Mouse (Mus musculus) CD4-positive helper T cell, adult 2 months (primary cell): ENCODE data around the gene Dnmt3c.
"Not testable (repeated sequence)": the region's sequence is repeated elsewhere in the genome, so short reads cannot be mapped to it uniquely, and the experiment has no call there.

ENCODE experiments used
- DNase-seq: peaks from one replicate; pipeline ENCODE4 v3.0.0-alpha.2; 2012; ENCODE audit warnings: low read depth, missing footprints, low spot score

Dnmt3c gene

DNA sequence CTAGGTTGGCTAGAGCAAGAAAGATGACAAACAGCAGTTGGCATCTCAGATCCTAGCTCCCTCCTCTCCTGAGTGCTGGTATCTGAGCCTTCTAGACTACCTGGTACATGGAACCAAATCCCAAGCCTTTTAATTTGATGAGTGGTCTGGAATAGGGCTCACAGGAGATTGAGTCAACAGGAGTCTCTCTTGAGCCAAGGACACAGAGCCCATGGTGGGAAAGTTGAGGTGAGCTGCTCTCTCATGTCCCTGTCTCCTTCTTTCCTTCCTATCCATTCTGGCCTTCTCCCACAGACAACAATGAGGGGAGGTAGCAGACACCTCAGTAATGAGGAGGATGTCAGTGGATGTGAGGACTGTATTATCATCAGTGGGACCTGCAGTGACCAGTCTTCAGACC is at the start of gene Dnmt3c:
Gene Dnmt3c, plus strand, starts transcription at position 301 of the 400 bp plus-strand sequence.
- no peak for DNase-seq

DNA sequence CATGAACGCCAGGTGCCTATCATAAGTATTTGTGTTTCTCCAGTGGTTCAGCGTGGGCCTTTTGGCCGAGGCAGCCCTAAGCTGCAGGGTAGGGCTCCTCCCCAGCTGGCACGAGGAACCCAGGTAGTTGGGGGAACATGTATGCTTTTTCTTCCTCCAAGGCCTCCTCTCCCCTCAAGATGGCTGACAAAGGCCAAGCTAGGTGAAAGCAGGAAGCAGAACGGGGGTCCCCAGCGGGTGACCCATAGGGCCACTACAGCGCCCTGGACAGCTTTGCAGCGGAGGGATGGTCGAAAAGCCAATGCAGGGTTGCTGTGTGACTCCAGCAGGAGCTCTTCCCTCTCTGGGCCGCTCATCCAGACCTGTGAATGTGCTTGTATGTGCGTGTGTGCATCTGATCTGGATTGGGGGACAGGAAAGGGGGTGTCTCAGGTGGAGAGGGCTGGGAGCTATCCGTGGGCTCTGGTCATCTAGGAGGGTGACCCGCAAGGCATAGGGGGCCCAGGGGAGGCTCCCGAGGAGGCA is 47.6 kb upstream of the Dnmt3c start:
- DNase-seq: no peak

DNA sequence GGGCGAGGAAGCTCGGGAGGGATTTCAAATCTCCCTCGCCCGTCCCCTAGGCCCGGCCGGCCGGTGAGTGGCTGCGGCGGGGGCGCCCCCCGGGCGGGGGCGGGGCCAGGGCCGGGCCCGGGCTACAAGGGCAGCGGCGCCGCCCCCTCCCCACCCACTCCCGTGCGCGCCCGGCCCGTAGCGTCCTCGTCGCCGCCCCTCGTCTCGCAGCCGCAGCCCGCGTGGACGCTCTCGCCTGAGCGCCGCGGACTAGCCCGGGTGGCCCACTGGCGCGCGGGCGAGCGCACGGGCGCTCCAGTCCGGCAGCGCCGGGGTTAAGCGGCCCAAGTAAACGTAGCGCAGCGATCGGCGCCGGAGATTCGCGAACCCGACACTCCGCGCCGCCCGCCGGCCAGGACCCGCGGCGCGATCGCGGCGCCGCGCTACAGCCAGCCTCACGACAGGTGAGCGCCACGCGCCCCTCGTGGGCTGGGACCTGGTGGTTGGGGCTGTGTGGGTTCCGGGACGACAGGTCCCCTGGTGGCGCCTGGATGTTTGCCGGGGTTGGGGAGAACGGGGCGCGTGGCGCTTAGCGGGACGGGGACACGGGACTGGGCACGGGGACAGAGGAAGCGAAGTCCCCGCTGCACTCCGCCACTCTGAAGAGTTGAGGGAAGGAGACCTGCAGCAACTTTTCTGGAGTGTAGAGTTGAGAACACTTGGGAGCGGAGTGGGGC is 47.0 kb upstream of the Dnmt3c start, which contains the start of gene Dnmt3b:
Gene Dnmt3b, plus strand, starts transcription at position 153 of the 716 bp plus-strand sequence.
- peak; percentile 62 for DNase-seq

DNA sequence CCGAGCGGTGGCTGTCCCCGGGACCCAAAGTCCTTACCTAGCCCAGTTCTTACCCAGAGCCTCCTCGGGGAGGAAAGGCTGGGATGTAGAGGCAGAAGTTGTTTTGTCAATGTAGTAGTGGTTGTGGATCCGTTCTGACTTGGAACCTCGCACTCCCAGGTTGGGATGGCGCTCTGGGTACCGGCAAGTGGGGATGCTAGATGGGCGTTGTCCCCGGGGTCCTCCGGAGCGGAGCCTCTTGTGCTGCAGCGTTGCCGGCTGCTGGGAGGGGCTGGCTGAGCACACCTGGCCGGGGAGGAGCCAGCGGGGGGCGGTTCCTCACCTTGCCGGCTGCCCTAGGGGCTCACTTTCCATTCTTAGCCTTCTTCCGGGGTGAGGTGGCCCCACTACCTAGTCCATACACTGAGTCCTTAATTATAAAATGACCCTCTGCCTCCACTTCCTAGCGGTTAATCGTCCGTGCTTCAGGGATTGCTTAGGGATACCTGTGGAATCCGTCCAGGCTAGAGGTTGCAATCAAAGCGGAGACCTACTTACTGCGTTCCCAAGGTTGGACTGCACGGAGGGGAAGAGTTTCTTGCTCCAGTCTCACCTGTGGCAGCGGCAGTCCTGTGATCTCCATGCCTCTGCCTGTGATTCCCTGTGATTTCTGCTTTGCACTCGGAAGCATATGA is 46.3 kb upstream of the Dnmt3c start:
- peak; percentile 31 for DNase-seq

DNA sequence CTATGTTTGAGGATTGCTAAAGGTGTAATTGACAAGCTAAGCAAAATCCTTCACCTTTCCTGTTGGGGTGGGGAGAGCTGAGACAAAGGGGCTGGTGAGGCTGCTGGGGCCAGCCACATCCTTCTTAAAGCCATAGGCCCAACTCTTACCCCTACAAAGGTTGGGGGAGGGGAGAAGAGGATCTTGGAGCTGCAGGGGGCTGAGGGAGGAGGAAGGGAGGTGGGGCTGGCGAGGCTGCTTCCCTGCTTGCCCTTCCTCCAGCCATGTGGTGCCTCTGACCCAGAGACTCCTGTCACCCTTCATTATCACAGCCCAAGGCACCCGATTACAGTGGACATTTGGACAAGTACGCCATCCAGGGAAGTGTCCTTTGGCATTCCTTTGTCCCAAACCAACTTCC is 44.8 kb upstream of the Dnmt3c start:
- DNase-seq: no peak

DNA sequence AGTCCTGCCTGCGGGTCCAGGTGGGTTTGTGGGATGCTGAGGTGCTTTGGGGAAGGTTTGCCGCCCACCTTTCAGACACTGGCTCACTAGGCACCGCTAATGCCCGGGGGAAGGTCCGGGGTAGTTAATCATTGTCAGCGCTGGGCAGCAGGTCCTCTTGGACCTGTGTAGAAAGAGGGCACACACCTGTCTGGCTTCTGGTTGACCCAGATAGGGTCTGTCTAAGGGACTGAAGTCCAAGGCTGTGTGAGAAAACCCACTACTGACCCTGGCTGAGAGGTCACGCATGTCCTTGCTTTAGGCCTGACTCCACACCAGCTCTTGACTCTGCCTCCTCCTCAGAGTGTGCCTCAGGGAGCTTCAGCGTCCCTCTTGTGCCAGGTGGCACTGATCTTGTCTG is 38.8 kb upstream of the Dnmt3c start:
- DNase-seq: not testable (repeated sequence)

DNA sequence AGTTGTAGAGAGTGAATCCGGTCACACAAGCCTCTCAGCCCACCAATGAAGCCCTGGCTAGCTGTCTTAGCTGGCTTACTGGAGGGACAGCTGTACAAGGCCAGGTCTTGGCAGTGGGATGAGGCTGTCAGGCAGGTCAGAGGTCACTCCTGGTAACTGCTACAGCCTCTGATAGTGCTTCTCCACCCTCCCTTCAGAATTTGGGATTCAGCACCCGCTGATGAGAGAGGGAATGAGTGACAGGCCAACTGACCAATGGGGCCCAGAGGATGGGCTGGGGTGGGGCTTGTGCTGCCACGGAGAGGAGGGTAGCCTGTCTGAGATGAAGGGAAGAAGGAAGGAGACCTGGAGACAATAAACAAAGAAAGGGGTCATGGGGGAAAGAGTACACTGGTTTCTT is 35.8 kb upstream of the Dnmt3c start:
- DNase-seq: no peak

DNA sequence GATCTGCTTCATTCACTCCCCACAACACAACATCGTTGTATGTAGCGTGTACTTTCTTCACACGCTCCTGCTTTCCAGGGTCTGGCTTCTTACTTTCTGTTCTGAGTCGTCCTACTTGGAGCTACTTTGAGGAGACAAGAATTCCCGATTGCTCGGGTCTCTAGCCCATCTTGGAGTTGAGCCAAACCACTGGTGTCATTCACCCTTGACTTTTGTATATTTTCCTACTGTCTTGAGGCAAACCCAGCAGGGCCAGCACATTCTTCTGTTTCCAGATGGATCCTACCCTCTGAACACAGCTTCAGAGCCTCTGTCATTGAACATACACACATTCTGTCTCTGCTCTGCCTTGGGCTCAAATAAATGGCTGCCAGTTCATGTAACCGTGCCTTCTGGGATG is 31.1 kb upstream of the Dnmt3c start:
- no peak for DNase-seq

DNA sequence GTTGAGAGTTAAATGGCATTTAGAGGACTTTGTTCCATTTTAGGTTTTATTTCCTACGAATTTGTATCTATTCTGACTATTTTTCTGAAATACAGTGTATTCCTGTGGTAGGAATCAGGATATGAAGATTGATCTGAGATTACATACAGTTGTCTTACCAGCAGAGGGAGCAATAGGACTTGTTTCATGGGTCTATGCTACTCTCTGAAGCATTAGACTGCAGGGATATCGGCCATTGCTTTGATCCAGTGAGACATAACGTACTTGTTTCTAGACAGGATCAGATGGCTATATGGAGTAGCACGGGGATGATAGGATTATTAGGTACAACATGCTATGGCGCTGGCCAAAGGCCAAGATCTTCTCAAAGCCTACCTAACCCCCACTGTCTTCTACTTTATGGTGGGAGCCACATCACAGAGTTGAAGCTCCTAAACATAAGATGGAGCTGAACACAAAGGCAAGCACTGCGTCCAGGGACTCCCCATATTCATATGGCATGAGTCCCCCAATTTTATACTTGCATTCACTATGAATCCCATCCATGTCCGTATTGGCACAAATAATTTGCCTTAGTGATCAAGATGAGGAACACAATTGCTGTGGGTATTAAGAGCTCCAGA is 27.6 kb upstream of the Dnmt3c start:
- peak; percentile 28 for DNase-seq

DNA sequence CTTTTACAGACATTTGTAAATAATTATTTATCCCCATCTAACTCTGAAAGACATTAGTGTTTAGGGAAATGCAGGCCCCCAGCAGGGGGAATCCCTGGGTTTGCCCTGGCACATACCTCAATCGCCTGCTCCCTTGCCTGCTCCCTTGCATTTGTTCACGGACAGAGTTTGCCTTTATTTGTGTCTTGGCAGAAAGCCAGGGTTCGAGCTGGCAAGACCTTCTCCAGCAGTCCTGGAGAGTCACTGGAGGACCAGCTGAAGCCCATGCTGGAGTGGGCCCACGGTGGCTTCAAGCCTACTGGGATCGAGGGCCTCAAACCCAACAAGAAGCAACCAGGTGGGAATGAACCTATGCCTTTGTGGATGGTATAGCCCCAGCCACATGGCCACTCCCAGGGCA is 26.3 kb upstream of the Dnmt3c start:
- DNase-seq: no peak

DNA sequence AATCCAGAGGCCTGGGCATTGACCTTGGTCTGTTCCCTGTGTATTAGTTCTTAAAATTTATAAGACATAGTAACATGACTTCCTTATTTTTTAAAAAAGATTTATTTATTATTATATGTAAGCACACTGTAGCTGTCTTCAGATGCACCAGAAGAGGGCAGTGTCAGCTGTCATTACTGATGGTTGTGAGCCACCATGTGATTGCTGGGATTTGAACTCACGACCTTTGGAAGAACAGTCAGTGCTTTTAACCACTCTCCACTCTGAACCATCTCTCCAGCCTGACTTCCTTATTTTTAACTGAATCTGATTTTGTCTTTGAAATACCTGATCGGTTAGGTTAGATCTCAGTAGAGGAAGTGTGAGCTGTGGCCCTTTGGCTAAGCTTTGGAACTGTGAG is 23.8 kb upstream of the Dnmt3c start:
- DNase-seq: no peak

DNA sequence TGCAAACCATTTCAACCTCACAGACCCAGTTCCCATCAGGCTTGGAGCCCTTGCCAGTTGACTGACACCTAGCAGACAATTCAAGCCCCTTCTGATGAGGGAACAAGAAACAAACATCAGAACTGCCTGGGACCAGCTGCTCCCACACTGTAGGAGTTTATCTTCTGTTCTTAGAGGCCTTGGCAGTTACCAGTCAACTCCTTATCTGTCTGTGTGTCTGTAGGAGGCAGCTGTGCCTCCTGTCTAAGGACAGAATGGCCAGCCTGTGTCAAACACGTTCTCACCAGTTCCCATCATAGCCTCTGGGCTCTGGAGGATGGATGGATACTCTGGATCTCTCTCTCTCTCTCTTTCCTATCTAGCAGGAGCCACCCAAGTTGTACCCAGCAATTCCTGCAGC is 21.1 kb upstream of the Dnmt3c start:
- not testable (repeated sequence) for DNase-seq

DNA sequence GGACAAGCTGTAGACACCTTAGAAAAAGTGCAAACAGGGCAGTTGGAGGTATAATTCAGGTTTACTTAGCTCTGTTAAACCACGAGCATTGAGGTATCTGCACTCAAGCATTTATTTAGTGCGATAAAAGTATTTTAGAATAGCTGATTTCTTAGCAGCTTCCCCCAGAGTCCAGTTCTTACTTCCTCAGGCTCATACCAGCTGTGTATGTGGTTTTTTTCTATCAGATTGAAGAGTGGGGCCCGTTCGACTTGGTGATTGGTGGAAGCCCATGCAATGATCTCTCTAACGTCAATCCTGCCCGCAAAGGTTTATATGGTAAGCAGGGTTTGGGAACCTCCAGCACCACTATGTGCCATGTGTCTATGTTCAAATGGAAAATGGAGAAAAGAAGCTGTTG is 19.5 kb upstream of the Dnmt3c start:
- DNase-seq: no peak

DNA sequence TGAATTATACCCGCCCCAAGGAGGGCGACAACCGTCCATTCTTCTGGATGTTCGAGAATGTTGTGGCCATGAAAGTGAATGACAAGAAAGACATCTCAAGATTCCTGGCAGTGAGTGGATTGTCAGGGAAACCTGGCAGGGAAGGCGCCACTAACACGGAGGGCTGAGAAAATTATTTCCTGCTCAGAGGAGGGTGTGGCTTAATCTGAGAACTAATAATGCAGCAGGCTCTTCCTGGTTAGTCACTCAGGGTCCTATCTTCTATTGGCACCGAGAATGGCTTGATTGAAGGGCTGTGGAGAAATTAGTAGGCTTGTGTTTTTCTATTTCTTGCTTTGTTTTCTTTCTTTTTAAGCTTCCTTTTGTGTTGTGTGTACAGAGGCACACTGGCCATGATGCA is 18.9 kb upstream of the Dnmt3c start:
- DNase-seq: no peak

DNA sequence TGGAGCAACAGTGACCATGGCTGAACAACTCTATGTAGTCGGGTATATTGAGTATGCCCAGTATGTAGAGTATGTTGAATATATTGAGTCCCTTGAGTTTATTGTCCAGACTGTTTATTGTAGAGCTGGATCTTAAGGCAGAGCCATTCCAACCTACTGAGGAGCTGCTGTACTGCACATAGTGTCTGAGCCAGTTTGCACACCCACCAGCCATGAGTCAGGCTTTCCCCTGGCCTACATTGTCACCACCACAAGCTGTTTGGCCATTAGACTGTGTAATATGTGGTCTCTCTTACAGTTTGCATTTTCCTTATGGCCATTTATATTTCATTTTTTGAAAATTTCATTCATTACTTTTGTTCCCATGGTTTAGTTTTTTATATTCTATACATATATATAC is 16.5 kb upstream of the Dnmt3c start:
- no peak for DNase-seq

DNA sequence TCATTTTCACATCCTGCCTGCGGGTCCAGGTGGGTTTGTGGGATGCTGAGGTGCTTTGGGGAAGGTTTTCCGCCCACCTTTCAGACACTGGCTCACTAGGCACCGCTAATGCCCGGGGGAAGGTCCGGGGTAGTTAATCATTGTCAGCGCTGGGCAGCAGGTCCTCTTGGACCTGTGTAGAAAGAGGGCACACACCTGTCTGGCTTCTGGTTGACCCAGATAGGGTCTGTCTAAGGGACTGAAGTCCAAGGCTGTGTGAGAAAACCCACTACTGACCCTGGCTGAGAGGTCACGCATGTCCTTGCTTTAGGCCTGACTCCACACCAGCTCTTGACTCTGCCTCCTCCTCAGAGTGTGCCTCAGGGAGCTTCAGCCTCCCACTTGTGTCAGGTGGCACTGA is 3.0 kb upstream of the Dnmt3c start:
- not testable (repeated sequence) for DNase-seq

DNA sequence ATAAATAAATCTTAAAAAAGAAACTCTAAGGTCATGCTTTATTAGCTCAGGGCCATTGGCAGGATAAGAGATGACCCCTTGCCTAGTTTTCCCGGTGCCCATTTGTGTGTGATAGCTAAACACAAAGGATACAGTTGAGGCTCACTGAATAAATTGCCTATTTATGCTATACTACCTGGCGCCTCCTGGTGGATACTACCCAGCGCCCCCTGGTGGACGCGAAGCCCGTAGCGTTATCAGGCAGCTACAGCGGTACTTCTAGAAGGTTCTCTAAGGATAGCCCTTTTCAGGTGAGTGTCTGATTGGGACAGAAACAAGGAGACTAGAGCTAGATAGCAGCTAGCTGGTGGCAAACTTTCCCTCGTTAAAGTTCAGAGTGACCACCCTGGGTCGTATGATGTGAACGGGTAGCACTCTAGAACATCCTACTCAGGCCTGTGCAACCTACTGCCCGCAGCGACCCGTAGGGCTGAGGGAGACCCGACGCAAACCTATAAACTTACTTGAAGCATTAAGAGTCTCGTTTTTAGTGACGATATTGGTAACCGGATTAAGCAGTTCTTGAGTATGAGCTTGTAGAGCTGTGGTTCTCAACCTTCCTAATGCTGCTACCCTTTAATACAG is 1.9 kb upstream of the Dnmt3c start:
- peak; percentile 68 for DNase-seq

DNA sequence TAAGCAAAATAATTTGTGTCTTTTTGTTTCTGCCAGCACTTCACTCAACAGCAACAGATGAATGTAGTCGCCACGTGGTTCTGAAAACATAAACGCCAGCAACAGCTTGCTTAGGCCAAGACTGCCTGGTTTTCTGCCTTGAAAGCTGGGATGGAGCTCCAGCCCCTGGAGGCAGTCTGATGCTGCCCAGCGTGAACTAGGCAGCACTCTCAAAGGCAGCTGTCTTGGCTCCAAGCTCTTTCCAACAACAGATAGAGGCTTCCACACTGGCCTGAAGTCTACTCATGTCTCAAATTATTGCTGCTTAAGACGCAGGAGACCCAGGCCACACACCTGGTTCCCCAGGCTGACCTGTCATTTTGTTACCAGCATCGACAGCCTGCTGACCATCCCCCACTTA is 6.9 kb downstream of the Dnmt3c start:
- no peak for DNase-seq

DNA sequence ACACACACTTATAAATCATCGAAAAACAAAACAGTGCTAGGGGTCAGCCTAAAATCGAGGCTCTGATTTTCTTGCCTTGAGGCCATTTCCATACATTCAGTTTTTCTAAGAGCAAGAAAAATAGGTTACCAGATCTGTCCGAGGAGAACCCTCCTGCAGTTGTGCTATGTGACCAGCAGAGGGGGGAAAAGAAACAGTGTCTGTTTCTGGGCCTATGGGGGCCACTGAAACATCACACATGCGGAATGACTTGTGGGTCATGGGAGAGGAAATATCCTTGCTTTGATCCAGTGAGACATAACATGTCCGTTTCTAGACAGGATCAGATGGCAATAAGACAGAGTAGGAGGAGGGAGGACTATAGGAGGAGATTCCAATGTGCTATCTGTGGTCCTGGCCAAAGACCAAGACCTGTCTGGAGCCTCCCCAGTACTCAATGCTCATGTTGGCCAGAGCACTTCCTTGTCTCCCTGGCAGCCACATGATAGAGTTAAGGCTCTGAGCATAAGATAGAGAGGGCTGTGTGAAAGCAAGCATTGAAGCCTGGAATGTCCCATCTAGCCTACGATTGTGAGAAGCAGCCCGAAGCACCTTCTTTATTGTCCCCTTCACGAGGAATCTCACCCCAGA is 14.4 kb downstream of the Dnmt3c start:
- DNase-seq: peak; percentile 29

DNA sequence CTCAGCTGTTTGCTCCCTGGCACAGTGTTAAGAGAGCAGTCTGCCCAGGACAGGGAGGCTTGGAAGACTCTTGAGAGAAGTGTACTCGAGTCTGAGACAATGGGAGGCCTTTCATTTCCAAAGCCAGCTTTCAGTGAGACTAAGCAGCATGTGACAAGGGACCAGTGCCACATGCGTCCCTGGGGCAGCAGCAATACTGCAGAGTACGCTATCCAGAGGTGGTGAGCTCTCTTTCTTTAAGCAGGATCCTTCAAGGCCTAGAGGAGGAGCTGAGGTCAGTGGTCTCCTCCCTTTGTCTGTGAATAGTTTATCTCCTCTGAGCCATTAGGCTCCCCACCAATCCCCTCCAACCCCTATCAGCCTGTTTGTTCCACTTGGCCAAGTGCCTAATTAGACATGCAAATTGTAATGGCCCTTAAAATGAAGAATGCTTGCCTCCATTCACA is 16.2 kb downstream of the Dnmt3c start:
- DNase-seq: no peak

DNA sequence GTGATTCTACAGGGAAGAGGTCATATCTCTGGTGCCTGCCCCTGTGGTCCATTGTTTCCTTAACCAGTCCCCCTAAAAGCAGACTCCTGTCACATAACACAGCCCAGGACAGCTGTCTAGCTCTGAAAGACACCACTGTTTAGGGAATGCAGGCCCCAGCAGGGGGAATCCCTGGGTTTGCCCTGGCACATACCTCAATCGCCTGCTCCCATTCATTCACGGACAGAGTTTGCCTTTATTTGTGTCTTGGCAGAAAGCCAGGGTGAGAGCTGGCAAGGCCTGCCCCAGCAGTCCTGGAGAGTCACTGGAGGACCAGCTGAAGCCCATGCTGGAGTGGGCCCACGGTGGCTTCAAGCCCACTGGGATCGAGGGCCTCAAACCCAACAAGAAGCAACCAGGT is 16.8 kb downstream of the Dnmt3c start:
- no peak for DNase-seq

DNA sequence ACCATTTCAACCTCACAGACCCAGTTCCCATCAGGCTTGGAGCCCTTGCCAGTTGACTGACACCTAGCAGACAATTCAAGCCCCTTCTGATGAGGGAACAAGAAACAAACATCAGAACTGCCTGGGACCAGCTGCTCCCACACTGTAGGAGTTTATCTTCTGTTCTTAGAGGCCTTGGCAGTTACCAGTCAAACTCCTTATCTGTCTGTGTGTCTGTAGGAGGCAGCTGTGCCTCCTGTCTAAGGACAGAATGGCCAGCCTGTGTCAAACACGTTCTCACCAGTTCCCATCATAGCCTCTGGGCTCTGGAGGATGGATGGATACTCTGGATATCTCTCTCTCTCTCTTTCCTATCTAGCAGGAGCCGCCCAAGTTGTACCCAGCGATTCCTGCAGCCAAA is 21.4 kb downstream of the Dnmt3c start:
- not testable (repeated sequence) for DNase-seq
